Mouse (Mus musculus): ENCODE results near the gene Nudt2.

Nudt2 gene

DNA sequence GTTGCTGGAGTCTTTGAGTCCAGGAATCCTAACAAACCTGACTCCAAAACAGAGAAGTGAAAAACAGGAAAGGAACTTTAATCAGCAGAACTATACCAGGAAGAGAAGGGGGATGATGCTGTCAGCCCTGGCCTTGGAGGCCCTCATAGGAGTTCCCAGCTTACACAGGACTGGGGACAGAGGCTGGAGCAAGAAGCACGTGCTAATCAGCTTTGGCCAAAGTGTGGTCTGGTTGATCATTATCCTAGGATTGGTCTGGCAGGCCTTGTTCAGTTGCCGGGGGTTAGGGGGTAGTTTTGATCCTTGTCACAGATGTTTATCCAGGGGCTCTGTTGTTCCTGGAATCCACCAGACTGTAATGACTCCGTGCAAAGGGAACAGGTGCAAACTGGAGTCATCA lies 29.4 kb downstream of the Nudt2 start:
- DNase-seq (ENCODE audit: low read depth), result no peak

DNA sequence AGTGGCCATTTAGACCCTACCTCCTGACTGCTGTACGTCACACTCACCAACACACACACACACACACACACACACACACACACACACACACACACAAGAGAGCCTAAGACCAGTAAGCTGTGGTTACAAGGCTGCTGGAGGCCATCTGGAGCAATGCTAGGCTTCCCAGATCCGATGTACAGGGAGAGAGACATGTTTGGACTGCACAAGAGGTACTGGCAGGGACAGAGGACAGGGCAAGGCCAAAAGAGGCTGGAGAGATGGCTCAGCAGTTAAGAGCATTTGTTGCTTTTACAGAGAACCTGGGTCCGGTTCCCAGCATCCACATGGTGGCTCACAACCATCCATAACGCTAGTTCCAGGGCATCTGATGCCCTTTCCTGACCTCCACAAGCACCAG lies 30.1 kb downstream of the Nudt2 start:
- DNase-seq (ENCODE audit: low read depth), result no peak

DNA sequence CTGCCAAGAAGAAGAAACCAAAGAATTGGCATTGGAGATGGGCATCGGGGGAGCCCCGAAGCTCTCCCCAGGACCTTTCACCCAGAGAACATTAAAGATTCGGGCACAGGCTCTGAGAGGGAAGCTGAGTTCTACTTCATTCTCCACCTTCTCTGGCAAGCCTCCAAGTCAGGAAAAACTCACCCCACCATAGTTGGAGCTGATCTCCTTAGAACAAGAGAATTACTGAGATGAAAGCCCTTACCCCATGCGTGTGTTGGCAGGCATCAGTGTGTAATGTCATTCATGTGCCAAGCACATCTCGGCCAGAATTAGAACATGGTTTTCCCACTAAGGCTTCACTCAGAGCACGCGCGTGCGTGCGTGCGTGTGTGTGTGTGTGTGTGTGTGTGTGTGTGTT lies 30.9 kb downstream of the Nudt2 start:
- DNase-seq (ENCODE audit: low read depth), result no peak

DNA sequence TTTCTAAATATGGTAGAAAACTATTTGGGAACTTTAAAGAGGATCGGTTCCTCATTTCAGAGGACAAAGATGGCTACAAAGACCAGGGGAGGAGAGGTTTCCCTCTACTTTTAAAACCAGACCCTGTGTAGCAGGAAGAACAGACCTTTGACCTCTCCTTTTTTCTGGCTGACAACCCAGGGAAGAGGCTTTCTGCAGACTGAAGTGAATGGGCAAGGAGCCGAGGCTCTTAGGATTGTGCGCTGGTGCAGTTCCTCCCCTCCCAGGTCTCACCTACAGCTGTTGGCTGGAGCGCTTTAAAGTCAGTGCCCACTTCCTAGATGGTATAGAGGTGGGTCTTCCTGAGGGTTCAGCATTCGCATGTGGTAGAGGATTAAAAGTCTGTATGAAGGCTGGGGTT lies 32.1 kb downstream of the Nudt2 start:
- DNase-seq (ENCODE audit: low read depth), result no peak

DNA sequence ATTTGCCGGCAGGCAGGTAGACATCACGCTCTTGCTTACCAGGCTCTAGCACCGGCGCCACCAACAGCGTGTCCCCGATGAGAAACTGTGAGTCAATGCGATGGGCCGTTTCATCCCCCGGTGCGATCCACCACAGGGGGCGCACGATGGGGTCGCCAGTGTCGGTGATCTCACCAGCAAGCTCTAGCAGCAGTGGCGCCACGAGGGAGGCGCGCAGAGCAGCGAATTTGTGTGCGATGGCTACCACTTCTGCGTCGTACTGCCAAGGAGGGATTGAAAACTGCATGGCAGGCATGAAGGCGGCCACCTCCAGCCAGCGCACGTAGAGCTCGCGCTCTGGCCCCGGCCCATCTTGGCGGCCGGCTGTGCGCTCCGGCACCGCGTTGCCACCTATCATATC lies 32.6 kb downstream of the Nudt2 start:
- DNase-seq (ENCODE audit: low read depth), result no peak

DNA sequence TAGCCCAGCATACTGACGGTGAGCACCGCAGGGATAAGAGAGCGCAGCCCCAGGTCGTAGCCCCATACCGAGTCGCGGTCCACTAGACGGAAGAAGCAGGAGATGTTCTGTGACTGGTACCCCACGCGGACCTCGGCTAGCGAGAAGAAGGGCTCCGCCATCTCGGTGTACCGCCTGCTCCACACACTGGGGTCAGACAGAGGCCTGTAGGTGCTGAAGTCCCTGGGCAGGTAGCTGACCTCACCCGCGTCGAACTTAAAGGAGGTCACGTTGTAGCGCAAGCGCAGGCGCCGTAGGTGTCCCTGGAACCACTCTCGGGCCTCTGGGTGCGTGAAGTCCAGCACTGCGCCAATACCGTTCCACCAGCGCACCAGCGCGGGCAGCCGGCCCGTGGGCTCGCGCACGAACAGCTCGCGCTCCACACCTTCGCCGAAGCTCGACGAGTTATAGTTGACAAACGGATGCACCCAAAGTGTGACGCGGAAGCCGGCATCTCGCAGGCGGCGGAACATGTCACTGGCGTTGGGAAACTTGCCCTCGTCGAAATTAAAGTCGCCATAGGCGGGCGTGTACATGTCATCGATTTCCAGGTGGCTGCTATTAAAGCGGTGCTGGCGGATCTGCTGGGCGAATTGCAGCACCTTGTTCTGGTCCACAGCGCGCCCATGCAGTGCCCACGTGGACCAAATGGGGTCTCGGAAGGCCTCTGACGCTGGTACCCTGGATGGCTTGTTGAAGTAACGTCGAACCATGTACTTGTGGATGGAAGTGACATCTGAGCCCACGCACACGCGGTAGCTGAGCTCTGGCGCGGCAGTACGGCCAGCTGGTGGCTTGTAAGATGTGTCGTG lies 33.3 kb downstream of the Nudt2 start:
- DNase-seq (ENCODE audit: low read depth), result no peak

DNA sequence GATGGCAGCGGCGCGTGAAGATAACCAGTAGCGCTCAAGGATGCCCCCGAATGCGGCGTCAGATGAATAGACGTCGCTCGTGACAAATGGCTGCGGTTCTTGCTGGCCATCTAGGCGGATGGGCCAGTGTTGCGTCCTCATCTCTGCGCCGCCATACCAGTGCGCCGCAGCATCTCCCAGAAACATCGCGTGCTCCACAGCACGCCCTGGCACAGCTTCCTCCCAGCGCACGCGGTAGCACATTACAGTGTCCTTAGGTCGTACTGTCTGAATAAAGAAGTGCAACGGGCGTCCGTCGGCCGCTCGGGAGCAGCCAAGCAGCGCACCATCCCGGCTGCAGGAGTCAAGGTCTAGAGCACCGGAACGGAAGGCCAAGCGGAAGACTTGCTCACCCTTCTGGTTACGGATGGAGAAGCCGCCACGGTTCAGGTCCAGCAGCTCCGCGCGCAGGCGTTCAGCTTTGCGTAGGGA lies 34.0 kb downstream of the Nudt2 start:
- DNase-seq (ENCODE audit: low read depth), result no peak

DNA sequence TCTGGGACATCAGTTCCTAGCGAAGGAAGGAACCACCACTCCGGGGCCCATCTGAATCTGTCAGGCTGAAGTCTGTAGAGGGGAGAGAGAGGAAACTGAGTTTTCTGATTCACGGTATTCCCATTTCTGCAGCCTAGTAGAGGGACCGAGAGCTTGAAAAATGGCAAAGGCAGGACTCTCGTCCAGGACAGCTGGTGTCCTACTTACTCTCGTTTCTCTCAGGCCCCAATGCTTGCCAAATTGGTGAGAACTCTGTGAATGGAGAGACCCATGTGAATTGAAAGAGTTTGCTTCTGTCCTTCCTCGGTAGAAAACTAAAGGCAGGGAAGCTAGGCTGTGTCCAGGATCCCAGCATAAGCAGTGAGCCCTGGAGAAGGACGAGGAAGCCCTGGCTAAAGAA lies 34.7 kb downstream of the Nudt2 start:
- no peak for DNase-seq (ENCODE audit: low read depth)

DNA sequence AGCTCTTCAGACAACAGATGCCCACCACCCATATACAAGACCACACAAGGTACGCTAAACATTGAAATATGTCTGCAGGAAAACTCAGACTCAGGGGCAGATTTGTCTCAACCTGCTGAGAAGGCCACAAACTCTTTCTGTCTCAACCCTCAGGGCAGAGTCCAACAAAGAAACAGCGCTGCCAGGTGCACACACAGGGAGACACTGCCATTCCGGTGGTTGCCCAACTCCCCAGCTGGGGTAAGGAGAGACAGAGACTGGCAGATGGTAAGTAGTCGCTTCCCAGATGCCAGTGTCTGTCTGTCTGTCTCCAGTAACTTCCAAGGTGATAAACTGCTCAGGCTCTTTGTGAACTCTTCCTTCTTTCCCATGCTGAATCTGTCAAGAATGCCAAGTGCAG lies 35.8 kb downstream of the Nudt2 start:
- no peak for DNase-seq (ENCODE audit: low read depth)

DNA sequence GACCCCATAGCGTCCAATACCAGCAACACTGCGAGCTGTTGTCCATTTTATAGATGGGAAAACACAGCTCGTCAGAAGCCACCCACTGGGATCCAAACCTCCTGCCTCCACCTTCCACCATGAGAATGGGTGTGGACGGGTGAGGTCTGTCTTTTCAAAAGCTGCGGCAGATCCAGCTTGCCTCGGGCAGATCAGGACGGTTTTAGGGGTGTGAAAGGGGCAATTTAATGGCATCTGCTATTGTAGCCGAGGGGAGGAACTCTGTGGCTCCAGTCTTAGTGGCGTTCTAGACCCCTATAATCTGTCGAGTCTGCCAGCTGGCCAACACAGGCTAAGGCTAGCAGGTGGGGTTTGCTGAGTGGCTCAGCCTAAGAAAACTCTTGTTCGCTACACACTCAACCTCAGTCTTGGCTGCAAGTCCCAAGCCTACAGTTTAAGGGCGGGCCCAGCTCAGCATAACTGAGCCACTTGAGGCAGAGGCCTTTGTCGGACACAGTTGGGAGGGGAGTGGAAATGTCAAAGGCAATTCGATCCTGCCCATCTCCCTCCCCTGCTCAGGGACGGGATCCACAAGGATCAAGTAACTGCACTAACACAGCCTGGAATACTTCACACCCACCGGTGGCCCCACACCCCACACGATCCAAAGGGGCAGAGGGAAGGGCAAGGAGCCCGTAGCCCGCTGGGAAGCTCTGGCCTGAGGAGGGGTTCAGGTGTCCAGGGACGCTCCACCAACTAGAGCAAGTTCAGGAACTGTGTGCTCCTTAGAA lies 37.4 kb downstream of the Nudt2 start:
- DNase-seq (ENCODE audit: low read depth), result peak; percentile 54

DNA sequence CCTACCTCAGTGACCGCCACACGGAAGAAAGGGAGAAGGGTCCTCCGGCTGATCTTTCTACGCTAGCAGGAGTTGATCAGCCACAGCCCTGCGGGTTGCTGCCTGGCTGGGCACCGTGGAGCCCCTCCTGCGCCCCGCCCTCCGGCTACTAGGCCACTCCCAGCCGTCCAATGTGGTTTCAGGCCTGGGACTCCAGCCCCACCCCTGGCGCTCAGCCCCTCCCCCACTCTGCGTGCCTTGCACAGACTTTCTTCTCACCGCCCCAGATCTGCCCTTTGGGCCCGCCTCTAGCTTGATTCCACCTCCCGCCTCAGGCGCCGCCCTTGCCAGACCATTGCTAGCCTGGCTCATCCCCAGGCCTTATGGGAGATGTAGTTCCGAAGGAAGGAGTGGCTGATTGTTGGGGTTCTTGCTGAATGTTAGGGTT lies 38.0 kb downstream of the Nudt2 start, which contains the start of gene AI464131:
Gene AI464131 (minus strand): TSS at position 91 of the 427 bp plus-strand sequence.
- DNase-seq (ENCODE audit: low read depth), result peak; percentile 94

DNA sequence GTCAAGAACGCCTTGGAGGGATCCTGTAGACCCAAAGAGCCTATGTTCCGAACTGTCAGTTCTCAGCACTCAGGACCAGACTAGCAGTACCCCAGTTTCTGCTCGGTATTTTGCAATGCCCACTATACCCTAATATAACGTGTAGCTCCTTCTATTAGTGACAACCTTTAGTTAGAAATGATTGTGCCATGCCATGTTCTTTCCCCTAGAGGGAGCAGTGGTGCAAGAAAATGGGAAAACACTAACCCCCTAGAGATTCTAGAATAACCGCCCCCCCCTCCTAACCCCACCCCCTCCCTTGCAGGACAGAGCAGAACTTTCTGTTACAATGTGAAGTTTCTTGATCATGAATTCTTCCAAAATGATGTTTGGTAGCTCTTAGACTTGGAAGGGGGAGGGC lies 39.4 kb downstream of the Nudt2 start:
- DNase-seq (ENCODE audit: low read depth), result no peak

DNA sequence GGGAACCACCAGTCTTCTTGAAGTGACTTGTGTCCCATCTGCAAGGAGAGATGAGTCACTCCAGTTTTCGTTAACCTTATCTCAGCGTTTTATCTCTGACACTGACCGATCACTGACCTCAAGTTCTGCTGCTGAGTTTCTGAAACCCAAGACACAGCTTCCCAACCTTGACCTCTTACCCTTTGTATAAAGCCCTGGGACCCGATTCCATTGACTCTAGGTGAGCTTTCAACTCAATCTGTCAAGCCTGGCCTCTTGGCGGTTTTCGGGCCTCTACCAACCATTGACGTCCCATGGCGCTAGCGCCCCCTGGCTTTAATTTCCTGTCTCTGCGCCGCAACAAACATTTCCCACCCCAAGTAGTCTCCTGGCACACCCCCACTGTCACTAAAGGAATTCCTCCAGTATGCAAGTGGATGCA lies 40.2 kb downstream of the Nudt2 start:
- no peak for DNase-seq (ENCODE audit: low read depth)

DNA sequence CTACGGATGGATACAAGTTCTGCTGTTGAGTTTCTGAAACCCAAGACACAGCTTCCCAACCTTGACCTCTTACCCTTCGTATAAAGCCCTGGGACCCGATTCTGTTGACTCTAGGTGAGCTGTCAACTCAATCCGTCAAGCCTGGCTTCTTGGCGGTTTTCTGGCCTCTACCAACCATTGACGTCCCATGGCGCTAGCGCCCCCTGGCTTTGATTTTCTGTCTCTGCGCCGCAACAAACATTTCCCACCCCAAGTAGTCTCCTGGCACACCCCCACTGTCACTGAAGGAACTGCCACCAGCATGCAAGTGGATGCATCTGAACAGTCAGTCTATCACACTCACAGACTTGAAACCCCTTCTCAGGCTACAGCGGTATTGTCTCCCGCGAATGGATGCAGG lies 41.2 kb downstream of the Nudt2 start:
- no peak for DNase-seq (ENCODE audit: low read depth)

DNA sequence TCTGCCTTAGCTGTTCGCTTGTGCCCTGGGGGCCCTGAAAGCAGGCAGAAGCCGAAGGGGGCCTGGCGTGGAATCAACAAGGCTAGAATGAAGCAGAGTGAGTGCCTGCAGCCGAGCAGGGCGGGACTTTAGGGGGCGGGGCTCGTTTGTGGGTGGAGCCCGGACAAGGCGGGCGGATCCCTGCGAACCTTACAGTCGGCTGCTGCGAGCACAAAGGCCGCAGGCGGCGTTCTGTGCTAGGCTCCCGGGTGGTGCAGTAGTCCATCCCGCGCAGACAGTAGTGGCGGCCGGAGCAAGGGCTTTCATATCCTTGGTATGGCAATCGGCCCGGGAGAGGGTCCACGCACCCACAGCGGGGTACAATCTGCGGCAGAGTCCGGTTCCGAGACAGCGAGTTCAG lies 42.0 kb downstream of the Nudt2 start:
- DNase-seq (ENCODE audit: low read depth), result peak; percentile 41

DNA sequence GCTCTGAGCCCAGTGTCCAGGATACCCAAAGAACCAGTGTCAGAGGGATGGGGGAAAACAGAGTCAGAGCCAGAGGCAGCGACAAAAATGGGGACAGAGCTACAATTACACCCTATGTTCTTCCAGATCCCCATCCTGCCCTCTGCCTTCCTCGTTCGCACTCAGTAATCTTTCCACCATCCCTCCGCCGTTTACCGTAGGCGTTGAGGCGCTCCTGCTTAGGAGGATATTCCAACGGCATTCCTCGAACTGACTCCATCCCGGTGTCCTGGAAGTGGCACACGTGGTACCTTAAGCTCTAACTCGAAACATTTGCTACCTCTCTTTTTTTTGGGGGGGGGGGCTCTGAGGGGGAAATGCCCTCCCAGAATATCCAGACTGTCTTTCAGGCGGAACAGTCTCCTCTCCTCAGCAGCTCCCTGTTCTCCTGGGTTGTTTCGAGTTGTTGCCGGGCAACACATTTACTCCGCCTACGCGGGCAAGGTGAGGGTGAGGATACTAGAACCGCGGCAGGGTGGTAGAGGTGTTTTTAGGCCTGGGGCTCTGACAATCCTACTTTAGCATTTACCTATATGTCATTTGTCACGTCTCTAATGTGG lies 42.5 kb downstream of the Nudt2 start:
- no peak for DNase-seq (ENCODE audit: low read depth)

DNA sequence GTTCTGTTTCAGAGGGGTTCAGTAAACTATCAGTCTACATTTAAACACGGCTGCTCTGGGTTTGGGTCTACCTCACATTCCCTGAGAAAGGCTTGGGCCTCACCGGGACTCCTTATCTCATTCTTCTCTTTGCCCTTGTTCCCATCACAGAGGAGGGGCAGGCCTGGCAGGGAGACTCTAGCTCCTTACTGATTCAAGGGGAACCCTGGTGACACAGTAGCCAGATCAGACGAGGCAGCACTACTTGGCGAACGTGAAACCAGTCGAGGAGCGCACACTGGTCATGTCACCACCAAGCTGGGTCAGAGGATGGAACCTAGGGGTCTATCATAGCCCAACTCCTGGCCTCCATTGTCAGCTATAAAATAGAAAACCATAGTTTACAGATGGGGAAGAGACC lies 43.0 kb downstream of the Nudt2 start:
- DNase-seq (ENCODE audit: low read depth), result no peak

DNA sequence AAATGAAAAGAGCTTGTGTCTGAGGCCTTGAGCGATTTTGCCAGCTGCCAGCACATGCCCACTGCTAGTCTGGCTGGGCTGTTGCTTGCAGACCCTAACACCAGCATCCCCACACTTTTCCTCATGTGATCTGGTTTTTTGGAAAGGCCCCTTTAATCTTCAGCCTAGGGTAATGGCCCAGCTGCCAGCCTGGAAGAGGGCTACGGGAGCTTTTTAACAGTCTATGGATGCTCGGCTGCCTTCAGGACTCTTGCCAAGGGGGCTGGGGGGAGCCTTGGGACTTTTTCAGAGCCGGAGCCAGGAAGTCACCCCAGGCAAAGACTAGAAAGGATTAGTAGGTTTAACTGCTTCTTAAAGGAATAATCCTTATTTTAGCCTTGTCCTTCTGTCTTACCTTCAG lies 48.4 kb downstream of the Nudt2 start:
- DNase-seq (ENCODE audit: low read depth), result no peak

DNA sequence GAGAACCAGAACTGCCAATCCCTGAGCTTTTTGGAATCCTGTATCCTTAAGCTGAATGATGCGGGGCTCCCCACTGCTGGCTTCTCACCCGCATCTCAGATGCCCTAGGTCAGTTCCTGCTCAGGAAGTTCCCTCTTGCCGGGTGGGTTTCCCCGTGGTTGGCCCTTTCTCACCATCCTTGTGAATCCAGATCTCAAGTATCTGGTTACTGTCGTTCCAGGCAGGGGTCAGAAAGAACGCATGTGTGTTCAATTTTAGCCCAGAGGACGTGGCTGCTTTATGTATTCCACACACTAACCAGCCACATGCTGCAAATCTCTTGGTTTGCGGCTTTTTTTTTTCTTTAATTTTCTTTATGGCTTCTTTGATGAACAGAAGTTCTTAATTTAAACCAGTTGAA lies 48.8 kb downstream of the Nudt2 start:
- no peak for DNase-seq (ENCODE audit: low read depth)

DNA sequence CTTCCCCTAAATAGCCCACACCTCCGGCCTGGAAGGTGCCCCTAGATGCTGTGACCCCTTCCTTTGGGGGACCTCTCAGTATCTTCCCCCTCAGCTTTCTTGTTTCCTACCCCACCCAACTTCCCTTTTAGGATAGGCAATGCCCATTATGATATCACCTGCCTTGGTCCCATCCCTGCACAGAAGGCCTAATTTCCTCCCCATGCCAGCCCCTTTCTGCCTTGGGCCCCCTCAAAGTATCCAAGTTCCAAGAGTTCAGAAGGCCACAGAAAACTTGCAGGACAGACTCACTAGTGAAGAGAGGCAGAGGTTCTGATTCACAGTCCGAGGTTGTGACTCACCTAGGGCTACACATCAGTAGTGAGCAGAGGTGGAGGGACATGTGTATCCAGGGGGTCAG lies 52.3 kb downstream of the Nudt2 start, which contains the start of gene 1110017D15Rik:
Gene 1110017D15Rik (minus strand): TSS at position 101 of the 400 bp plus-strand sequence.
- DNase-seq (ENCODE audit: low read depth), result no peak

DNA sequence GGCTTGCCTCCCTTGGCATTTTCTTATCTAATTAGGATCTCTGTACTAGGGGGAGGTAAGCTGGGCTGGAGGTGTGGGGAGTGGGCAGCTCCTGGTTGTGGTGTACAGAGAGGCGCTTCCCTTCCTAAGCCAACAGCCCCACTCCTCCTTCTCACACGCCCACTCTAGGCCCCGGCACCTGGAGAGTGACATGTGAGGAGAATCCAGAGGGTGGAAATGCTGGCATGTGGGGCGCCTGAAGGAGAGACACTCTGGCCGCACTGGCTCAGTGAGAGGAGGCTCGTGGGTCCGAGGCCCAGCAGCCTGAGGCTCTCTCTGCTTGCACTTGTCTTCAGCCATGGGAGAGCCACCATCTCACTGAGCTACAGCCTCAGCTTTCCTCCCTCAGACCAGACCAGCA lies 53.4 kb downstream of the Nudt2 start:
- no peak for DNase-seq (ENCODE audit: low read depth)

DNA sequence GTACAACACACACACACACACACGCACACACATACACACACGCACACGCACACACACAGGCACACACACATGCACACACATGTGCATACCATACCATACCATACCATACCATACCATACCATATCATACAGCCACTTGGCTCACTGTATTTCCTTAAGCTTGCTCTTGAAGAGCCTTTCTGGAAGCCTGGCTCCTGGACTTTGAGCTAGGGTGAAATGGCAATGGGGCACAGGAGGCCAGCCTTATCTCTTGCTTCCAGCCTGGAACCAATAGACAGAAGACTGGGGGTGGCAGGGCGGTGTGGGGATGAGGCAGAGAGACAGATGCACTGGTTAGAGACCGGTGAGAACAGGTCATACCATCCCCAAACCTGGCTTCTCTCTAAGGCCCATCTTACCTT lies 54.2 kb downstream of the Nudt2 start:
- DNase-seq (ENCODE audit: low read depth), result no peak

DNA sequence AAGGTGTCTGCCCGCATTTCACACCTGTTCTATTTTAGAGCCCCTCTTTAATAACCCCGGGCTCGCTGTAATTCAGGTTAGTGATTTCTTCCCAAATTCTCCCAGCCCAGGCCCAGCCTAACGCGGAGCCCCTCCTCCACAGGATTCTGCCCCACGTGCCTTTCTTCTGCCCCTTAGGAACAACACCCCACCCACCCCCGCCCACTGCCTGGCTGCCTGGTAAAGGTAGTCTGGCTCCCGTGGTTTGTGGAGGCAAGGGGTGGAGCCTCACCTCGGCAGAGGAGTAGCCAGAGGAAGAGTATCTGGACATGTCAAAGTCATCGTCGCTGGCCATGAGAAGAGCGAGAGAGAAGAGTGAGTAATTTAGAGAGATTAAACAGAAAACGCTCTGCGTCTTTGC lies 55.7 kb downstream of the Nudt2 start:
- DNase-seq (ENCODE audit: low read depth), result no peak

Data from fibroblast of lung, adult 2 months (primary cell).